Mouse (Mus musculus): ENCODE measurements at regions not wholly inside any gene's neighbourhood (a gene's known extent, or its start where the extent isn't known, plus 50 kb on each side); places are given as distances from the start of the nearest gene placed in this dataset.
A peak's percentile ranks its signal among the peaks of the same experiment; 100 is the strongest.

GRCm38 (mm10) chr17:9845451-9846075, 176.0 kb upstream of the Pabpc6 start:
- DNase-seq (ENCODE audit: low read depth): peak; percentile 59

- DNase-seq (ENCODE audit: low read depth): no peak
Measured at GRCm38 (mm10) chr17:9841103-9841502, 171.6 kb upstream of the Pabpc6 start.

GRCm38 (mm10) chr17:9839256-9839655, 169.7 kb upstream of the Pabpc6 start:
- no peak for DNase-seq (ENCODE audit: low read depth)

- no peak for DNase-seq (ENCODE audit: low read depth)
Measured at GRCm38 (mm10) chr17:9836995-9837842, 167.7 kb upstream of the Pabpc6 start.

GRCm38 (mm10) chr17:9829895-9830294, 160.4 kb upstream of the Pabpc6 start:
- DNase-seq (ENCODE audit: low read depth): no peak

- DNase-seq (ENCODE audit: low read depth): no peak
Measured at GRCm38 (mm10) chr17:9821358-9821757, 151.8 kb upstream of the Pabpc6 start.

GRCm38 (mm10) chr17:9817056-9817455, 147.5 kb upstream of the Pabpc6 start:
- no peak for DNase-seq (ENCODE audit: low read depth)

- DNase-seq (ENCODE audit: low read depth): no peak
Measured at GRCm38 (mm10) chr17:9797069-9797468, 127.6 kb upstream of the Pabpc6 start.

- no peak for DNase-seq (ENCODE audit: low read depth)
Measured at GRCm38 (mm10) chr17:9796225-9796988, 126.9 kb upstream of the Pabpc6 start.

- no peak for DNase-seq (ENCODE audit: low read depth)
Measured at GRCm38 (mm10) chr17:9778866-9779265, 109.3 kb upstream of the Pabpc6 start.

- no peak for DNase-seq (ENCODE audit: low read depth)
Measured at GRCm38 (mm10) chr17:9777165-9777564, 107.6 kb upstream of the Pabpc6 start.

GRCm38 (mm10) chr17:9776286-9777016, 106.9 kb upstream of the Pabpc6 start:
- DNase-seq (ENCODE audit: low read depth): no peak

- DNase-seq (ENCODE audit: low read depth): no peak
Measured at GRCm38 (mm10) chr17:9775668-9776151, 106.2 kb upstream of the Pabpc6 start.

- DNase-seq (ENCODE audit: low read depth): no peak
Measured at GRCm38 (mm10) chr17:9774740-9775629, 105.5 kb upstream of the Pabpc6 start.

GRCm38 (mm10) chr17:9773744-9774143, 104.2 kb upstream of the Pabpc6 start:
- no peak for DNase-seq (ENCODE audit: low read depth)

GRCm38 (mm10) chr17:9768275-9768674, 98.8 kb upstream of the Pabpc6 start:
- DNase-seq (ENCODE audit: low read depth): no peak

GRCm38 (mm10) chr17:9765680-9766250, 96.2 kb upstream of the Pabpc6 start:
- no peak for DNase-seq (ENCODE audit: low read depth)

GRCm38 (mm10) chr17:9764701-9765359, 95.3 kb upstream of the Pabpc6 start:
- no peak for DNase-seq (ENCODE audit: low read depth)

GRCm38 (mm10) chr17:9764041-9764606, 94.6 kb upstream of the Pabpc6 start:
- DNase-seq (ENCODE audit: low read depth): no peak

GRCm38 (mm10) chr17:9763110-9763509, 93.6 kb upstream of the Pabpc6 start:
- DNase-seq (ENCODE audit: low read depth): no peak
